Mouse (Mus musculus): ENCODE results near the gene Fcna. TPM values are rescaled to one million over a fixed set of nuclear protein-coding genes. Genes with fewer than 3 reads are reported as not detected.
A peak's percentile ranks its signal among the peaks of the same experiment; 100 is the strongest.

The Fcna gene
- polyA plus RNA-seq, 1 experiment from 2014 or later: 1.6 TPM

DNA sequence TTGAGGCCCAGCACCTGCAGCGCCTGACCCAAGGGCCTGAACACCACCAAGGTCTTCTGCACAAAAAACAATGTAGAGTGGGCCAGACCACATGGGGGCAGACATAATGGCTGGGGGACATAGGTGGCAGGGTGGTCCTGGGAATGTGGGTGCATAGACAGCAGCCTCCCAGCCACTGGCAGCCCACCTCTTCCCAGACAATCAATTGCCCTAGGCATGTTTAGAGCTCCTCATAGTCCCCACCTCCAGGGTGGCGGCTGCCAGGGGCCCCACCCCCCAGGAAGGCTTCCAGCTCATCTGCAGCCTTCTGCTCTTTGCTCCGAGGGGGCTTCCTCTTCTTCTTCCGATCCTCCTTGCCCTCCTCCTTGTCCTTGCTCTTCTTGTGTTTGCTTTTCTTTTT is 44.3 kb downstream of the Fcna start:
- H3K27me3 ChIP-seq (replicated peaks; ENCODE audit: control insufficient read depth, insufficient read depth, low read length): peaks cover 24% of the 10 kb centered on the region
- ATAC-seq (replicated peaks; ENCODE audit: low FRiP score, low TSS enrichment, low read depth) (no peak), DNase-seq (ENCODE audit: low spot score) (no peak)
- H3K9me3 ChIP-seq (ENCODE audit: control insufficient read depth, low read length): no peaks in the 10 kb centered on the region
- H3K4me3 ChIP-seq (ENCODE audit: low read depth, low read length): no peak overlapping the region
- peaks cover 51% of the 10 kb centered on the region for H3K36me3 ChIP-seq (ENCODE audit: control insufficient read depth, insufficient read depth, low read length)
- H3K4me2 ChIP-seq (ENCODE audit: low read length): no peak overlapping the region
- H3K4me1 ChIP-seq (replicated peaks; ENCODE audit: control insufficient read depth, insufficient read depth, low read length): peaks cover 32% of the 10 kb centered on the region
- H3K9ac ChIP-seq (ENCODE audit: low read length): no peak overlapping the region
- H3K27ac ChIP-seq (ENCODE audit: low read depth): no peak overlapping the region
- 67% methylated on average over 4 of the region's 4 CpGs for WGBS

DNA sequence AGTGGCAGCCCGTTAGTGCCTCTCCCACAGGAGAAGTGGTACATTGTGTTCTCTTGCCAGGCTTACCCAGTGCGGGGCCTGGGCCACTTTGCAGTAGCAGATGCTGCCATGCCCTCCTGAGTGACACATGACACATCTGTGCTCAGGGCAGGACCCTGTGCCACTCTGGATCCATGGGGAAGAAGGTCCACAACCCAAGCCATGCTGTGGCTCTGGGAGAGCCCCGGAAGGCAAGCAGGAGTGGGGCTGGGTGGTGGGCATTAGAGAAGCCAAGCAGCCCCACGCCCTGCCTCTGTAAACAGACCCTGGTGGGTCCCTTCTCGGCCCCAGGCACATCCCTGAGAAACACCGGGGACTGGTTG is 44.7 kb downstream of the Fcna start:
- Histone ChIP-seq H3K9ac (ENCODE audit: low read length) (no peak overlapping the region), H3K36me3 (ENCODE audit: control insufficient read depth, insufficient read depth, low read length) (peaks cover 46% of the 10 kb centered on the region), H3K27me3 (replicated peaks; ENCODE audit: control insufficient read depth, insufficient read depth, low read length) (peaks cover 29% of the 10 kb centered on the region), H3K4me2 (ENCODE audit: low read length) (no peak overlapping the region), H3K4me3 (ENCODE audit: low read depth, low read length) (no peak overlapping the region), H3K4me1 (replicated peaks; ENCODE audit: control insufficient read depth, insufficient read depth, low read length) (peaks cover 34% of the 10 kb centered on the region), H3K9me3 (ENCODE audit: control insufficient read depth, low read length) (no peaks in the 10 kb centered on the region), H3K27ac (ENCODE audit: low read depth) (no peak overlapping the region)
- DNase-seq (ENCODE audit: low spot score): no peak
- 73% methylated on average over 6 of the region's 6 CpGs for whole genome bisulfite sequencing
- ATAC-seq (replicated peaks; ENCODE audit: low FRiP score, low TSS enrichment, low read depth): no peak

- no peak overlapping the region for H3K27ac ChIP-seq (ENCODE audit: low read depth)
- ATAC-seq (replicated peaks; ENCODE audit: low FRiP score, low TSS enrichment, low read depth) (peak; percentile 9; the same call in 1 of the 2 replicates), DNase-seq (ENCODE audit: low spot score) (no peak)
- H3K36me3 ChIP-seq (ENCODE audit: control insufficient read depth, insufficient read depth, low read length): peaks cover 43% of the 10 kb centered on the region
- H3K4me2 ChIP-seq (ENCODE audit: low read length): no peak overlapping the region
- H3K9me3 ChIP-seq (ENCODE audit: control insufficient read depth, low read length): no peaks in the 10 kb centered on the region
- H3K4me3 ChIP-seq (ENCODE audit: low read depth, low read length): no peak overlapping the region
- H3K4me1 ChIP-seq (replicated peaks; ENCODE audit: control insufficient read depth, insufficient read depth, low read length): peaks cover 39% of the 10 kb centered on the region
- peaks cover 34% of the 10 kb centered on the region for H3K27me3 ChIP-seq (replicated peaks; ENCODE audit: control insufficient read depth, insufficient read depth, low read length)
- no peak overlapping the region for H3K9ac ChIP-seq (ENCODE audit: low read length)
- 43% methylated on average over 12 of the region's 12 CpGs for WGBS
Measured at GRCm38 (mm10) chr2:25582466-25583119, 45.2 kb downstream of the Fcna start.

DNA sequence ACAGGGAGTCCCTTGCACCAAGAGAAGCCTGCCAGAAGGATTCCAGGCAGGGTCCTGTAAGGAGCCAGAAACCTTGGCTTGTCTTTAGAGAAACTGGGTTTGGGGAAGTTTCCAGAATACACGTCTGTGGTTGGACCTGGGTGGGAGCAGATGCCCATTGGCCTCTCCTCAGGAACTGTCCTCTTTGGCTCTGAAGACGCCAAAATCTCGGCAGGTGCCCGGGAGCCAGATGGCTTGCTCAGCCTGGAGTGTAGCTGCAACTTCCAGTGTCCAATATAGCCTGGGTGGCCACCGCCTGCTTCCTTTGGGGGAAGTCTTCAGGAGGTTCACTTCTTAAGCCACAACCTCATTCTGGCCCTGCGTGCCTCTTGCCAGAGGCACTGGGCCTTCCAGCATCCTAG is 45.9 kb downstream of the Fcna start:
- peaks cover 41% of the 10 kb centered on the region for H3K27me3 ChIP-seq (replicated peaks; ENCODE audit: control insufficient read depth, insufficient read depth, low read length)
- peak overlapping the region; percentile 56 for H3K4me2 ChIP-seq (ENCODE audit: low read length)
- H3K9ac ChIP-seq (ENCODE audit: low read length): no peak overlapping the region
- DNase-seq (ENCODE audit: low spot score) (no peak), ATAC-seq (replicated peaks; ENCODE audit: low FRiP score, low TSS enrichment, low read depth) (no peak)
- WGBS: 28% methylated on average over 6 of the region's 6 CpGs
- H3K4me3 ChIP-seq (ENCODE audit: low read depth, low read length): no peak overlapping the region
- no peaks in the 10 kb centered on the region for H3K9me3 ChIP-seq (ENCODE audit: control insufficient read depth, low read length)
- H3K36me3 ChIP-seq (ENCODE audit: control insufficient read depth, insufficient read depth, low read length): peaks cover 36% of the 10 kb centered on the region
- peaks cover 44% of the 10 kb centered on the region for H3K4me1 ChIP-seq (replicated peaks; ENCODE audit: control insufficient read depth, insufficient read depth, low read length)
- no peak overlapping the region for H3K27ac ChIP-seq (ENCODE audit: low read depth)

DNA sequence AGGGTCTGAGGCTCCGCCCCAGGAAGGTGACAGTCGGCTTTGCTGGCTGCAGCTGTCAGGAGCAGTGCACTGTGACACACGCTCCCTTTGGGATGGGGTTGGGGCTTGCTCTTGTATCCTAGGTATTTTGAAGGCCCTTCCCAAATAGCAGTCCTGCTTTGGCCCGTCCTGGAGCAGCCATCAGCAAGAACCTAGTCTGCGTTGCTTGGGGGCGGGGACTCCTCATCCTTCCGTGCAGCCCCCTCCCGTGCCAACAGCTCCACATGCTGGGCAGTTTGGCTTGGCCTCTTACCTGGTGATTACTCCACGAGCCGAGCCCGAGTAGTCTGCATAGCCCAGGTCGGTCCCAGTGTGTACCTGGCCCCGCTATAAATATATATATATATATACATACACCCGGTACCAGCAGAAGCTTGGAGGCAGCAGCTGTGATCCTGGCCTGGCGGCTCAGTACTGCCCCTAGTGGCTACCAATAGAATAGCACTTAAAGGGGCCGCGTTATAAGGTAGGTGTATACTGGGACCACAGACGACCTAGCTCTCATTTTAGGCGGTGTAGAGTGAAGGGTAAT is 46.5 kb downstream of the Fcna start, which contains the start of gene Ajm1:
TSS of gene Ajm1 (minus strand) at position 464 of the 571 bp plus-strand sequence.
- ATAC-seq (replicated peaks; ENCODE audit: low FRiP score, low TSS enrichment, low read depth) (peak; percentile 59), DNase-seq (ENCODE audit: low spot score) (peak; percentile 76)
- no peaks in the 10 kb centered on the region for H3K9me3 ChIP-seq (ENCODE audit: control insufficient read depth, low read length)
- H3K4me2 ChIP-seq (ENCODE audit: low read length): peak within 1 kb of the TSS; percentile 56
- H3K36me3 ChIP-seq (ENCODE audit: control insufficient read depth, insufficient read depth, low read length): peaks cover 31% of the 10 kb centered on the region
- no peak within 1 kb of the TSS for H3K9ac ChIP-seq (ENCODE audit: low read length)
- 5% methylated on average over 19 of the region's 19 CpGs for WGBS
- H3K27ac ChIP-seq (ENCODE audit: low read depth): no peak within 1 kb of the TSS
- peaks cover 44% of the 10 kb centered on the region for H3K4me1 ChIP-seq (replicated peaks; ENCODE audit: control insufficient read depth, insufficient read depth, low read length)
- peak within 1 kb of the TSS; percentile 31 for H3K4me3 ChIP-seq (ENCODE audit: low read depth, low read length)
- peaks cover 46% of the 10 kb centered on the region for H3K27me3 ChIP-seq (replicated peaks; ENCODE audit: control insufficient read depth, insufficient read depth, low read length)

DNA sequence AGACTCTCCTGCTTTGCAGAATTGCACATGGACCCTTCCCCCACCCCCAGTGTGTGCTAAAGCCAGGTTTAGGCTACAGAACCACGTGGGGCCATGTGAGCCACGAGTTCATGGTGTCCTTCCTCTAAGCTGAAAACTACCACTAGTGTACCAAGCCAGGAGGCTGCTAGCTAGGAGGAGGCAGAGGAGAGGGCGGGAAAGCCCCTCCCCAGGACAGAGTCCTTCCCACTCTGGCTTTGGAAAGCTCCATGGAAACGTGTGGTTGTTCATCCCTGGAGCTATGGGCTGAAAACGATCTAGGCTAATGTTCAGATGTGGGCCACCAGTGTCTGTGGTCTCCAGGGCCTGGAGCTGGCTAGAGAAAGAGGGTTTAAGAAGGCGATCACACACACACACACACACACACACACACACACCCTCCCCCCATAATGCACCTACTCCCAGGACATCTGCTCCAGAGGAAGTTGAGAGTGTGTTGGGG is 47.2 kb downstream of the Fcna start:
- DNase-seq (ENCODE audit: low spot score): no peak
- Histone ChIP-seq H3K4me2 (ENCODE audit: low read length) (peak overlapping the region; percentile 6; the same call in 1 of the 2 replicates), H3K36me3 (ENCODE audit: control insufficient read depth, insufficient read depth, low read length) (peaks cover 26% of the 10 kb centered on the region), H3K27me3 (replicated peaks; ENCODE audit: control insufficient read depth, insufficient read depth, low read length) (peaks cover 50% of the 10 kb centered on the region), H3K27ac (ENCODE audit: low read depth) (no peak overlapping the region), H3K4me3 (ENCODE audit: low read depth, low read length) (no peak overlapping the region), H3K9me3 (ENCODE audit: control insufficient read depth, low read length) (no peaks in the 10 kb centered on the region), H3K9ac (ENCODE audit: low read length) (no peak overlapping the region), H3K4me1 (replicated peaks; ENCODE audit: control insufficient read depth, insufficient read depth, low read length) (peaks cover 47% of the 10 kb centered on the region)
- 45% methylated on average over 6 of the region's 6 CpGs for WGBS
- ATAC-seq (replicated peaks; ENCODE audit: low FRiP score, low TSS enrichment, low read depth): no peak

DNA sequence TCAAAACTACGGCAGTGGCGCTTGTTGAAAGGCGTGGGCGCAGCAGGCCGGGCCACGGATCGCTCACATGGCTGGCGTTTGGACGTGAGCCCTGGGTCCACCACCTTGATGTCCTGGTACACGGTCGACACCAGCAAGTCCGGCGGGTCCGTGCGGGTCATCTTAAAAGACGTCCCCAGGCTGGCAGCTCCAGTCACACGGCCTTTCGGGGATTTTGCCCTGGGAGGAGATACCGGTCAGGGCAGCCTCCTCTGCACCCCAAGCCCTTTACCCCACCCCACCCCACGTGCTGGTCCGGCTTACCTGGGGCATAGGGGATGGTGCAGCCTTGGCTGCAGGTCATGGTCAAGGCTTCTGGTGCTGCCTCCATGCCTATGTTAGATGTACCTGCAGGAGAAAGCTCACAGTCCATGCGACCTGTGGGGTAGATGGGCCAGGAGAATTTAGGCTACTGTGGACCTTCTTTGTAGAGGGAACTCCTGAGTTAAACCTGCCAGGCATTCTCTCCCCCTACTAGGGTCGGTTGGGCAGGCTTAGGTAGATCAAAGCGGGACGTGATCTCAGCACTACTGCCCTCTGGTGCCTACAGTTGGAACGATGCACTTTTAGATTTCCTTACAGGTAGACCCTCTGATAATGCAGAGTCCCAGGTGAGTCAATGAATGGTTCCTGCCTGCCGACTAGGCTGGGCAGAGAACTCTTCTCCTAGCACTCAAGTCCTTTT is 47.9 kb downstream of the Fcna start:
- H3K4me1 ChIP-seq (replicated peaks; ENCODE audit: control insufficient read depth, insufficient read depth, low read length): peaks cover 51% of the 10 kb centered on the region
- DNase-seq (ENCODE audit: low spot score): peak; percentile 75
- 8% methylated on average over 27 of the region's 27 CpGs for WGBS
- H3K9ac ChIP-seq (ENCODE audit: low read length): no peak overlapping the region
- H3K4me2 ChIP-seq (ENCODE audit: low read length): peak overlapping the region; percentile 41
- ATAC-seq (replicated peaks; ENCODE audit: low FRiP score, low TSS enrichment, low read depth): no peak
- peaks cover 19% of the 10 kb centered on the region for H3K36me3 ChIP-seq (ENCODE audit: control insufficient read depth, insufficient read depth, low read length)
- H3K9me3 ChIP-seq (ENCODE audit: control insufficient read depth, low read length): no peaks in the 10 kb centered on the region
- H3K4me3 ChIP-seq (ENCODE audit: low read depth, low read length): peak overlapping the region; percentile 24
- peaks cover 50% of the 10 kb centered on the region for H3K27me3 ChIP-seq (replicated peaks; ENCODE audit: control insufficient read depth, insufficient read depth, low read length)
- no peak overlapping the region for H3K27ac ChIP-seq (ENCODE audit: low read depth)

DNA sequence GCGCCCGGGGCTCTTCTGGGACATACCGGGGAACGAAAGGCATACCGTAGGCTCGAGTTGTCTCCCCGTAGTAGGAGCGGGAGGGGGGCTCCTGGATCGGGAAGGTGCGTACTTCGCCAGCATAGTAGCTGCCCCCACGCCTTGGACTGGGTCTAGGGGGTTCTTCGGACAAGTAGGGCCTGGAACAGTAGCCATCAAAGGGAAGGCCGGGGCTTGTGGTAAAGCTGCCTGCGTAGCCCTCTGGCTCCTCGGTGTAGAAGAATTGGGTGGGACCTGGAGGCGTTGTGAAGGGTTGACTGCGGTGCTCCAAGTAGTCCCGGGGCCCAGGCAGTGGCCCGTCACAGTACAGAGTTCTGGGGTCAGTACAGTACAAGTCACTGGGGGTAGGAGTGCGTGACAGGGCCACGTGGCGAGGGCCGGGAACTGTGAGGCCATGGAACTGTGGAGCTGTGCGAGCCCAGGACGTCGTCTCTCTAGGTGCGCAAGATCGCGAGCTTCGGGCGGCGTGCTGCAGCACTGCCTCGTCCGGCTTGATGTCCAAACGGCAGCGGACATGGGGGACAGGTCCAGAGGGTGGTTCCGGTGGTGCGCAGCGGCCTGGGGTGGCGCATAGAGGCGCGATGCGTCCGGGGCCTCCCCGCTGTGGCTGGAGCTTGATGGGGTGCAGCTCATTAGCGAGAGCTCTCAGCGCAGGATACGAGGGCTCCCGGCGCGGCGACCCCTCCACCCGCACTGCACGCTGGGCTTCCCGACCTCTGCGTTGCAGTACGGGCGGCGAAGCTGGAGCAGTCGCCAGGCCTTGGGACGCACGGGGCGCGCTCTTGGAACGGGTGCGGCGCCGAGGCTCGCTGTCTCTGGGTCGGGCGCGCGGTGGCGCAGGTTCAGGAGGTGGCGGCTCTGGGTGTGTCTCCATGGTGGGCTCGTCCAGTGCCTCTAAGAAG is 48.8 kb downstream of the Fcna start:
- Histone ChIP-seq H3K27me3 (replicated peaks; ENCODE audit: control insufficient read depth, insufficient read depth, low read length) (peaks cover 50% of the 10 kb centered on the region), H3K27ac (ENCODE audit: low read depth) (no peak overlapping the region), H3K4me2 (ENCODE audit: low read length) (peak overlapping the region; percentile 41), H3K4me1 (replicated peaks; ENCODE audit: control insufficient read depth, insufficient read depth, low read length) (peaks cover 52% of the 10 kb centered on the region), H3K9ac (ENCODE audit: low read length) (no peak overlapping the region), H3K4me3 (ENCODE audit: low read depth, low read length) (peak overlapping the region; percentile 24), H3K36me3 (ENCODE audit: control insufficient read depth, insufficient read depth, low read length) (peaks cover 12% of the 10 kb centered on the region; the same call in 1 of the 2 replicates), H3K9me3 (ENCODE audit: control insufficient read depth, low read length) (no peaks in the 10 kb centered on the region)
- DNase-seq (ENCODE audit: low spot score) (peak; percentile 75), ATAC-seq (replicated peaks; ENCODE audit: low FRiP score, low TSS enrichment, low read depth) (no peak)
- 6% methylated on average over 77 of the region's 77 CpGs for WGBS

All from intestine, embryonic 14.5 days (tissue).